15 mouse cellular contexts compared by ENCODE assay signal in genomic region chr7:111413745-111414144, GRCm38 (mm10).
A peak's percentile ranks its signal among the peaks of the same experiment; 100 is the strongest.
DNase-seq lines count a peak whose midpoint lies in the region; ATAC-seq and TF ChIP-seq lines count a peak whose summit lies in the region.
"Had no signal": no experiment of that assay in that cellular context is flagged by ENCODE, and none has a peak within 500 bp of the region (broad histone marks: within the 10 kb centered on the region; RNA-seq: fewer than 3 reads in every experiment).

No protein-coding gene starts in this region.

- no peak for TF ChIP-seq POLR2A in limb, embryonic 14.5 days (IDR thresholded peaks at IDR 0.05; ENCODE audit: borderline replicate concordance, extremely low read depth, insufficient read depth, insufficient read length)

- H3K36me3 ChIP-seq in limb, embryonic 14.5 days (ENCODE audit: control insufficient read depth, insufficient read depth, low read length): no peaks in the 10 kb centered on the region
- H3K36me3 ChIP-seq in limb, embryonic 10.5 days: no peaks in the 10 kb centered on the region
- H3K36me3 ChIP-seq: embryonic facial prominence, embryonic 13.5 days; lung, embryonic 15.5 days; midbrain, embryonic 15.5 days had no signal

- no peaks in the 10 kb centered on the region for H3K27me3 ChIP-seq in limb, embryonic 14.5 days (ENCODE audit: control insufficient read depth, insufficient read depth, low read length)
- no peaks in the 10 kb centered on the region for H3K27me3 ChIP-seq in limb, embryonic 10.5 days (ENCODE audit: low read depth, poor library complexity, severe bottlenecking)
- H3K27me3 ChIP-seq: embryonic facial prominence, embryonic 13.5 days; lung, embryonic 15.5 days; megakaryocyte, embryonic 14.5 days; midbrain, embryonic 15.5 days had no signal

- 69% methylated on average over 4 of the region's 4 CpGs for WGBS in limb, embryonic 14.5 days
- WGBS in limb, embryonic 10.5 days: 78% methylated on average over 4 of the region's 4 CpGs

- no peak overlapping the region for H3K27ac ChIP-seq in limb, embryonic 14.5 days (replicated peaks; ENCODE audit: low read depth, low read length)
- H3K27ac ChIP-seq in limb, embryonic 10.5 days: no peak overlapping the region
- H3K27ac ChIP-seq: embryonic facial prominence, embryonic 13.5 days had no signal

- peak; percentile 26 to 59 for DNase-seq in heart, adult 9 months (ENCODE audit: low spot score in 2 of 2)
- no peak for DNase-seq in heart, postnatal 25 days (ENCODE audit: low spot score)
- peak; percentile 1 for DNase-seq in limb, embryonic 14.5 days (ENCODE audit: low spot score)
- no peak for DNase-seq in limb, embryonic 10.5 days (ENCODE audit: low spot score)
- DNase-seq in adrenal gland, postnatal 14 days: peak; percentile 7
- peak; percentile 17 to 21 for DNase-seq in heart, postnatal 10 days
- DNase-seq in neural tube, embryonic 10.5 days (ENCODE audit: extremely low spot score, low spot score): no peak
- DNase-seq: cerebellum, adult 9-10 months; gastrocnemius, postnatal 10 days; liver; thymus, postnatal 4 days had no signal

- ATAC-seq in limb, embryonic 14.5 days (ENCODE audit: low FRiP score, low read depth): no peak
- ATAC-seq: midbrain, embryonic 15.5 days had no signal

- no peak overlapping the region for H3K4me2 ChIP-seq in limb, embryonic 14.5 days (replicated peaks; ENCODE audit: low read depth, low read length, severe bottlenecking)
- H3K4me2 ChIP-seq: embryonic facial prominence, embryonic 13.5 days; lung, embryonic 15.5 days; midbrain, embryonic 15.5 days had no signal

- H3K4me1 ChIP-seq in limb, embryonic 14.5 days (ENCODE audit: control insufficient read depth, insufficient read depth, low read length): no peaks in the 10 kb centered on the region
- H3K4me1 ChIP-seq in limb, embryonic 10.5 days: no peaks in the 10 kb centered on the region
- H3K4me1 ChIP-seq: embryonic facial prominence, embryonic 13.5 days; midbrain, embryonic 15.5 days had no signal

- no peak overlapping the region for H3K4me3 ChIP-seq in limb, embryonic 14.5 days (replicated peaks; ENCODE audit: low read length)
- no peak overlapping the region for H3K4me3 ChIP-seq in limb, embryonic 10.5 days
- H3K4me3 ChIP-seq: embryonic facial prominence, embryonic 13.5 days; lung, embryonic 15.5 days; megakaryocyte, embryonic 14.5 days; midbrain, embryonic 15.5 days had no signal

- no peak overlapping the region for H3K9ac ChIP-seq in limb, embryonic 14.5 days (ENCODE audit: low read depth, low read length, severe bottlenecking)
- H3K9ac ChIP-seq: embryonic facial prominence, embryonic 13.5 days; lung, embryonic 15.5 days; midbrain, embryonic 15.5 days had no signal

- intact Hi-C loops in heart, postnatal 25 days (cut with DNase I): loop anchor here (5.0 kb wide), 2 partner anchors 151 to 231 kb away; no protein-coding TSS in a partner anchor
- intact Hi-C loops in heart, postnatal 10 days (cut with DNase I): loop anchor here (2.0 to 5.0 kb wide), 2 partner anchors 156 to 231 kb away; no protein-coding TSS in a partner anchor

- H3K9me3 ChIP-seq in limb, embryonic 14.5 days (ENCODE audit: control insufficient read depth, low read length): no peaks in the 10 kb centered on the region
- no peaks in the 10 kb centered on the region for H3K9me3 ChIP-seq in limb, embryonic 10.5 days (replicated peaks)
- H3K9me3 ChIP-seq: embryonic facial prominence, embryonic 13.5 days; lung, embryonic 15.5 days; megakaryocyte, embryonic 14.5 days; midbrain, embryonic 15.5 days had no signal

Comparison
In these comparisons a context has a peak if more than half of its experiments do, and no peak if none do; other contexts are left out.
1. DNase-seq: peak in heart, adult 9 months (2 of 2), limb, embryonic 14.5 days (single experiment), adrenal gland, postnatal 14 days (single experiment) and heart, postnatal 10 days (2 of 2); none in heart, postnatal 25 days (single experiment), limb, embryonic 10.5 days (single experiment) and neural tube, embryonic 10.5 days (single experiment).